Mouse (Mus musculus): ENCODE results near the gene Wbp1l. TPM values are rescaled to one million over a fixed set of nuclear protein-coding genes. Genes with fewer than 3 reads are reported as not detected.
A peak's percentile ranks its signal among the peaks of the same experiment; 100 is the strongest.

Wbp1l gene
- polyA plus RNA-seq, 1 experiment from 2014 or later: 33.8 TPM

DNA sequence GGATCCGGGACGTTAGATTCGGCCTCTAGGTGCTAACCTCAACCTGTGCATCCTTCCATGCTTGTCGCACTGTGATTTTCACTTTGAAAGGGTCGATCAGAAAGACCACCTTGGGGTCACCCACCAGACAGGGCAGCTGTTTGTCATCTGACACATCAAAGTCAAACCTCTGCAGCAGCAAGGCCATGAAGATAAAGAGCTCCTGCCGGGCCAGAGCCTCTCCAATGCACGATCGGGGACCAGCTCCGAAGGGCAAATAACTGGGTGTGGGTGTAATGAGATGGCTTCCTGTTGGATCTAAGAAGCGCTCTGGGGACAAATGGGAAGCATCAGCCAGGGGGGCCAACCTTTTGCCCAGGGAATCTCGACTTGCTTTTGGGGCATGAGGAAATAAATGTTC is 68.4 kb downstream of the Wbp1l start:
- 66% methylated on average over 11 of the region's 11 CpGs for WGBS
- Histone ChIP-seq H3K27ac (replicated peaks; ENCODE audit: low read depth, low read length) (no peak overlapping the region), H3K4me1 (ENCODE audit: control insufficient read depth, insufficient read depth, low read length) (peaks cover 8% of the 10 kb centered on the region; the same call in 1 of the 2 replicates), H3K27me3 (ENCODE audit: control insufficient read depth, insufficient read depth, low read length) (no peaks in the 10 kb centered on the region), H3K4me2 (ENCODE audit: low read length) (no peak overlapping the region), H3K9me3 (ENCODE audit: control insufficient read depth, low read length) (no peaks in the 10 kb centered on the region), H3K4me3 (replicated peaks; ENCODE audit: low read depth, low read length) (no peak overlapping the region), H3K9ac (replicated peaks; ENCODE audit: low read length) (no peak overlapping the region), H3K36me3 (ENCODE audit: control insufficient read depth, insufficient read depth, low read length) (no peaks in the 10 kb centered on the region)
- ATAC-seq (ENCODE audit: low FRiP score, low TSS enrichment) (no peak), DNase-seq (no peak)

DNA sequence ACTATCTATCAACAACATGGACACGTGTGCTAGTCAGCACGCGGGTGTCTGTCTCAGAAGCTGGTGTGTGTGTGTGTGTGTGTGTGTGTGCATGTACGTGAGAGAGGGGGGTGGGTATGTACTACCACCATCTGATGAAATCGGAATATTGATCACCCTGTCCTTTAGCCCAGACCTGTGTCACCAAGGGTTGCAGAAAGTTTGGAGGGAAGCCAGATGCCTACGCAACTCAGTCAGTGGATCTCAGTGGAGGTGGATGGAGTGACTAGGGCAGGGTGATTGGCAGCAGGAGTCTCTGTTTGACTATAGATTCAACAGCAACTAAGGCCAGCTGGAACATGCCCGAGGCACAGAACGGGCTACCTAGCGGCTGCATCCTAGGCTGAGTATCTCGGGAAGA is 69.4 kb downstream of the Wbp1l start:
- ATAC-seq (ENCODE audit: low FRiP score, low TSS enrichment) (no peak), DNase-seq (no peak)
- Histone ChIP-seq H3K4me2 (ENCODE audit: low read length) (no peak overlapping the region), H3K4me1 (ENCODE audit: control insufficient read depth, insufficient read depth, low read length) (peaks cover 8% of the 10 kb centered on the region; the same call in 1 of the 2 replicates), H3K9ac (replicated peaks; ENCODE audit: low read length) (no peak overlapping the region), H3K36me3 (ENCODE audit: control insufficient read depth, insufficient read depth, low read length) (no peaks in the 10 kb centered on the region), H3K9me3 (ENCODE audit: control insufficient read depth, low read length) (no peaks in the 10 kb centered on the region), H3K27me3 (ENCODE audit: control insufficient read depth, insufficient read depth, low read length) (no peaks in the 10 kb centered on the region), H3K4me3 (replicated peaks; ENCODE audit: low read depth, low read length) (no peak overlapping the region), H3K27ac (replicated peaks; ENCODE audit: low read depth, low read length) (no peak overlapping the region)
- WGBS: 89% methylated on average over 10 of the region's 10 CpGs

- H3K9me3 ChIP-seq (ENCODE audit: control insufficient read depth, low read length): no peaks in the 10 kb centered on the region
- H3K4me2 ChIP-seq (ENCODE audit: low read length): no peak overlapping the region
- H3K9ac ChIP-seq (replicated peaks; ENCODE audit: low read length): no peak overlapping the region
- no peaks in the 10 kb centered on the region for H3K36me3 ChIP-seq (ENCODE audit: control insufficient read depth, insufficient read depth, low read length)
- H3K4me3 ChIP-seq (replicated peaks; ENCODE audit: low read depth, low read length): no peak overlapping the region
- no peaks in the 10 kb centered on the region for H3K27me3 ChIP-seq (ENCODE audit: control insufficient read depth, insufficient read depth, low read length)
- peaks cover 8% of the 10 kb centered on the region; the same call in 1 of the 2 replicates for H3K4me1 ChIP-seq (ENCODE audit: control insufficient read depth, insufficient read depth, low read length)
- DNase-seq (no peak), ATAC-seq (ENCODE audit: low FRiP score, low TSS enrichment) (no peak)
- H3K27ac ChIP-seq (replicated peaks; ENCODE audit: low read depth, low read length): no peak overlapping the region
- WGBS: 86% methylated on average over 5 of the region's 5 CpGs
Observed at GRCm38 (mm10) chr19:46669802-46670201, 70.9 kb downstream of the Wbp1l start.

GRCm38 (mm10) chr19:46670691-46671090 is 71.8 kb downstream of the Wbp1l start:
- H3K36me3 ChIP-seq (ENCODE audit: control insufficient read depth, insufficient read depth, low read length): no peaks in the 10 kb centered on the region
- no peak overlapping the region for H3K27ac ChIP-seq (replicated peaks; ENCODE audit: low read depth, low read length)
- H3K27me3 ChIP-seq (ENCODE audit: control insufficient read depth, insufficient read depth, low read length): no peaks in the 10 kb centered on the region
- no peaks in the 10 kb centered on the region for H3K4me1 ChIP-seq (ENCODE audit: control insufficient read depth, insufficient read depth, low read length)
- DNase-seq: peak; percentile 85
- no peaks in the 10 kb centered on the region for H3K9me3 ChIP-seq (ENCODE audit: control insufficient read depth, low read length)
- no peak overlapping the region for H3K4me3 ChIP-seq (replicated peaks; ENCODE audit: low read depth, low read length)
- no peak overlapping the region for H3K4me2 ChIP-seq (ENCODE audit: low read length)
- 0 out of 2 replicates have a peak, but pooled peaks have one; percentile 40 for ATAC-seq (ENCODE audit: low FRiP score, low TSS enrichment)
- WGBS: 29% methylated on average over 13 of the region's 13 CpGs
- no peak overlapping the region for H3K9ac ChIP-seq (replicated peaks; ENCODE audit: low read length)

GRCm38 (mm10) chr19:46672766-46673418 is 74.0 kb downstream of the Wbp1l start, which contains the start of gene Cyp17a1:
Gene Cyp17a1, minus strand, starts transcription at chr19:46673172.
- no peaks in the 10 kb centered on the region for H3K9me3 ChIP-seq (ENCODE audit: control insufficient read depth, low read length)
- H3K4me1 ChIP-seq (ENCODE audit: control insufficient read depth, insufficient read depth, low read length): no peaks in the 10 kb centered on the region
- H3K9ac ChIP-seq (replicated peaks; ENCODE audit: low read length): no peak within 1 kb of the TSS
- no peaks in the 10 kb centered on the region for H3K36me3 ChIP-seq (ENCODE audit: control insufficient read depth, insufficient read depth, low read length)
- H3K4me2 ChIP-seq (ENCODE audit: low read length): no peak within 1 kb of the TSS
- no peak within 1 kb of the TSS for H3K27ac ChIP-seq (replicated peaks; ENCODE audit: low read depth, low read length)
- ATAC-seq (ENCODE audit: low FRiP score, low TSS enrichment) (no peak), DNase-seq (no peak)
- WGBS: 63% methylated on average over 5 of the region's 5 CpGs
- H3K27me3 ChIP-seq (ENCODE audit: control insufficient read depth, insufficient read depth, low read length): no peaks in the 10 kb centered on the region
- H3K4me3 ChIP-seq (replicated peaks; ENCODE audit: low read depth, low read length): no peak within 1 kb of the TSS

DNA sequence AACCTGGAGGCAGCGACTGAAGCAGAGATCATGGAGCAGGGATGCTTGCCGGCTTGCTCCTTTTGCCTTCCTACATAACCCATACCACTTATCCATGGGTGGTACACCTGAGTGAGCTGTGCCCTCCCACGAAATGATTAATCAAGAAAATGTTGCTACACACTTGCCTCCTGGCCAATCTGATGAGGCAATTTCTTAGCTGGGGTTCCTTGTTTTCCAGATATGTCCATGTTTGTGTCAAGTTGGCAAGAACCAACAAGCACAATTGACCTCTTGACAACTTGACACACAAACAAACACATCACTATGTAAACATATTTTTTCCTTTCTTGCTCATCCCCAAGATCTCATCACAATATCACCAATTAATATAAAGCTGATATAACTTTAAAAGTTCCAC is 76.8 kb downstream of the Wbp1l start:
- Histone ChIP-seq H3K27ac (replicated peaks; ENCODE audit: low read depth, low read length) (no peak overlapping the region), H3K9ac (replicated peaks; ENCODE audit: low read length) (no peak overlapping the region), H3K4me2 (ENCODE audit: low read length) (no peak overlapping the region), H3K27me3 (ENCODE audit: control insufficient read depth, insufficient read depth, low read length) (no peaks in the 10 kb centered on the region), H3K36me3 (ENCODE audit: control insufficient read depth, insufficient read depth, low read length) (no peaks in the 10 kb centered on the region), H3K9me3 (ENCODE audit: control insufficient read depth, low read length) (no peaks in the 10 kb centered on the region), H3K4me1 (ENCODE audit: control insufficient read depth, insufficient read depth, low read length) (no peaks in the 10 kb centered on the region), H3K4me3 (replicated peaks; ENCODE audit: low read depth, low read length) (no peak overlapping the region)
- no peak for ATAC-seq (ENCODE audit: low FRiP score, low TSS enrichment)
- WGBS: 76% methylated on average over 3 of the region's 3 CpGs
- DNase-seq: no peak

DNA sequence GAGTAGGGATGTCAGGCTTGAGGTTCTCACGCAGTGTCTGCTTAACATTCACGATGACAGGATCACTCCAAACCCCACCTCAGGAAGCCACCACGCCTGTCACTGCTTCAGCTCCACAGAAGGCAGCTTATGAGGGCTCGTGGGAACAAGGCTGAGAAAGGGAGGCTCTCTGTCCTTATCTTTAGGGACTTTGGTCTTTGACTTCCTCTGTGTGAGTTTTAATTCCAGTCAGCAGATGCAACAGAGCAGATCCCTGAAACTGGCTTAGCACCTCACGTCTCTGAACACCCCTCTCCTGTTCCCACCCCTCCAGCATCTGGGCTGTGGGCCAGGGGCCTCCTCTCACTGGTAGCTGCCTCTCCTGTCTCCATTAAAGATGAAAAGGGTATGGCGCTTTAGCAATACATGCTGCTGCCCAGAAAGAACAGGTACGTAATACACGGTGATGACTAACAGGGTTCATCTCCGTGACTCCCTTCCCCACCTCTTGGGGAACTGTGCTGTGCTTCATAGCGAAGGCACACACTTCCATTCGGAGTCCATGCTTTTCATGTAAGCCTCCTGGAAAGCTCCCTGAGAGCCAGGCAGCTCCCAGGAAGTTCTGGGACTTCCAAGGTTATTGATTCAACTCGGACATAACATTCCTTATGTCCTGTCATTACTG is 81.0 kb downstream of the Wbp1l start:
- Histone ChIP-seq H3K9ac (replicated peaks; ENCODE audit: low read length) (no peak overlapping the region), H3K4me1 (ENCODE audit: control insufficient read depth, insufficient read depth, low read length) (no peaks in the 10 kb centered on the region), H3K27me3 (ENCODE audit: control insufficient read depth, insufficient read depth, low read length) (no peaks in the 10 kb centered on the region), H3K36me3 (ENCODE audit: control insufficient read depth, insufficient read depth, low read length) (no peaks in the 10 kb centered on the region), H3K4me3 (replicated peaks; ENCODE audit: low read depth, low read length) (no peak overlapping the region), H3K9me3 (ENCODE audit: control insufficient read depth, low read length) (no peaks in the 10 kb centered on the region), H3K27ac (replicated peaks; ENCODE audit: low read depth, low read length) (no peak overlapping the region), H3K4me2 (ENCODE audit: low read length) (no peak overlapping the region)
- ATAC-seq (ENCODE audit: low FRiP score, low TSS enrichment) (no peak), DNase-seq (no peak)
- whole genome bisulfite sequencing: 73% methylated on average over 12 of the region's 12 CpGs

- Histone ChIP-seq H3K4me3 (replicated peaks; ENCODE audit: low read depth, low read length) (peak within 1 kb of the TSS; percentile 72), H3K4me2 (ENCODE audit: low read length) (peak within 1 kb of the TSS; percentile 66), H3K27me3 (ENCODE audit: control insufficient read depth, insufficient read depth, low read length) (no peaks in the 10 kb centered on the region), H3K36me3 (ENCODE audit: control insufficient read depth, insufficient read depth, low read length) (no peaks in the 10 kb centered on the region), H3K27ac (replicated peaks; ENCODE audit: low read depth, low read length) (peak within 1 kb of the TSS; percentile 84), H3K4me1 (ENCODE audit: control insufficient read depth, insufficient read depth, low read length) (peaks cover 10% of the 10 kb centered on the region), H3K9me3 (ENCODE audit: control insufficient read depth, low read length) (no peaks in the 10 kb centered on the region), H3K9ac (replicated peaks; ENCODE audit: low read length) (peak within 1 kb of the TSS; percentile 80)
- peak; percentile 95 for ATAC-seq (ENCODE audit: low FRiP score, low TSS enrichment)
- DNase-seq: peak; percentile 94
- 2% methylated on average over 44 of the region's 44 CpGs for WGBS
Observed at GRCm38 (mm10) chr19:46689460-46690372, 90.8 kb downstream of the Wbp1l start, which contains the start of gene Borcs7. Gene Borcs7, plus strand, starts transcription at chr19:46689906.

Measured in midbrain, embryonic 14.5 days (tissue).